Comparison of ENCODE assay signal across 15 mouse cellular contexts in the genomic region with DNA sequence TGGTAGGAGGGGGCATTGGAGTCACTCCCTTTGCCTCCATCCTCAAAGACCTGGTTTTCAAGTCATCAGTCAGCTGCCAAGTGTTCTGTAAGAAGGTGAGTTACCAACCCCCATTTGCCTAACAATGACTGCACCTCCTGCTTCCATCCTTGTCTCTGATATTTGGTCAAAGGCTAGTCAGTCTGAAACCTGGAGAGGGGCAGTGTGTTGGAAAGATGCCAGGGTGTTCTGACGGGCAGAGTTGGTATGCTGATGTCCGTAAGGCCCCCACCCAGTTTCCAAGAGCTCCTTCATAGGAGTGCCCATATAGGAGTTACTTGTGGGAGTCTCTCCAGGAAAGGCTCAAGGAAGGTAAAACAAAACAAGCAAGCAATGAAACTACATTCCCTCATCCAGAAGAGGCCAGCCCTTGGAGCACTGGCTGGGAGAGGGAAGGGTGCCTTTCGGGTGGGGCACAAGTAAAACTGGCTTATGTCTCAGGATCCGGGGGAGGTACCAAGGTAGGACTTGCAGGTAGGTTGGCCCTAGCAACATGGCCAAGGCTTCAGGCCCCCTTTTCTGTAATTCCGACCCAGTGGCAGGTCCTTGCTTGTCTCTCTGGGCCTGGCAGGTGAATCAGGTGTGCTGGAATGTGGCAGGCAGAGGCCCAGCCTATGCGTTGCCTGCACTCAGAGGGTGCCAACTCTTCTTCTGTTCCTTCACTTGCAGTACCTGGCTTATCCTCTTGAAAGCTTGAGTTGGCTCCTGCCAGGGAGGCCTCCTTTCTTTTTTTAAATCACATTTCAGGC. TPM values are rescaled to one million over a fixed set of nuclear protein-coding genes. Genes with fewer than 3 reads are reported as not detected.
DNase-seq lines count a peak whose midpoint lies in the region; ATAC-seq and TF ChIP-seq lines count a peak whose summit lies in the region.
"Had no signal": no experiment of that assay in that cellular context is flagged by ENCODE, and none has a peak within 500 bp of the region (broad histone marks: within the 10 kb centered on the region; RNA-seq: fewer than 3 reads in every experiment).

No protein-coding gene starts in this region.

- TF ChIP-seq CTCF in lung, postnatal 0 days (IDR thresholded peaks at IDR 0.05), result peak; percentile 14; the same call in 1 of the 2 replicates

- whole genome bisulfite sequencing in lung, postnatal 0 days, result 38% methylated on average over 6 of the region's 6 CpGs
- whole genome bisulfite sequencing in midbrain, embryonic 15.5 days, result 82% methylated on average over 6 of the region's 6 CpGs

- no peaks in the 10 kb centered on the region for H3K9me3 ChIP-seq in lung, postnatal 0 days (ENCODE audit: low read length)
- H3K9me3 ChIP-seq in midbrain, embryonic 15.5 days, result no peaks in the 10 kb centered on the region
- H3K9me3 ChIP-seq: forebrain, embryonic 15.5 days; heart, embryonic 10.5 days had no signal

- TF ChIP-seq EP300 in lung, postnatal 0 days (IDR thresholded peaks at IDR 0.05), result no peak

- ATAC-seq in lung, postnatal 0 days, result peak; percentile 44
- no peak for ATAC-seq in midbrain, embryonic 15.5 days (replicated peaks)
- ATAC-seq: forebrain, embryonic 15.5 days had no signal

- peaks cover 6% of the 10 kb centered on the region; the same call in 1 of the 2 replicates for H3K4me1 ChIP-seq in lung, postnatal 0 days (ENCODE audit: insufficient read depth, low read depth, low read length)
- H3K4me1 ChIP-seq in midbrain, embryonic 15.5 days, result peaks cover 21% of the 10 kb centered on the region

- H3K36me3 ChIP-seq in lung, postnatal 0 days (ENCODE audit: insufficient read depth, low read length), result no peaks in the 10 kb centered on the region
- no peaks in the 10 kb centered on the region for H3K36me3 ChIP-seq in midbrain, embryonic 15.5 days (replicated peaks)
- H3K36me3 ChIP-seq: forebrain, embryonic 15.5 days; heart, embryonic 10.5 days had no signal

- no peak overlapping the region for H3K4me3 ChIP-seq in lung, postnatal 0 days (ENCODE audit: low read depth, low read length)
- no peak overlapping the region for H3K4me3 ChIP-seq in midbrain, embryonic 15.5 days
- H3K4me3 ChIP-seq: forebrain, embryonic 15.5 days; heart, embryonic 10.5 days had no signal

- peak overlapping the region; percentile 57; the same call in 1 of the 2 replicates for H3K27ac ChIP-seq in lung, postnatal 0 days (ENCODE audit: low read length)
- no peak overlapping the region for H3K27ac ChIP-seq in midbrain, embryonic 15.5 days
- H3K27ac ChIP-seq: forebrain, embryonic 15.5 days; heart, embryonic 10.5 days; kidney, postnatal 0 days; liver, embryonic 14.5 days had no signal

- no peak overlapping the region for H3K4me2 ChIP-seq in lung, postnatal 0 days (replicated peaks; ENCODE audit: low read depth, low read length)
- no peak overlapping the region for H3K4me2 ChIP-seq in midbrain, embryonic 15.5 days
- H3K4me2 ChIP-seq: forebrain, embryonic 15.5 days had no signal

- peak; percentile 32 to 45 for DNase-seq in cerebellum, adult 18-20 months
- no peak for DNase-seq in cerebellum, postnatal 4 days (ENCODE audit: low spot score in 2 of 2)
- DNase-seq in lung, postnatal 0 days (ENCODE audit: low spot score), result peak; percentile 67
- DNase-seq in lung, adult 18-20 months, result no peak
- DNase-seq in fat pad, adult 2 months (ENCODE audit: extremely low read depth, low read depth, low spot score), result peak; percentile 82
- DNase-seq in urinary bladder, postnatal 36 days (ENCODE audit: low spot score in 2 of 2), result peak; percentile 35 to 60
- DNase-seq in testis, postnatal 10 days (ENCODE audit: low spot score), result no peak
- DNase-seq: gastrocnemius, postnatal 14 days; layer of hippocampus, adult 9-11 months; left cerebral cortex, postnatal 4 days had no signal

- H3K27me3 ChIP-seq in lung, postnatal 0 days (replicated peaks; ENCODE audit: insufficient read depth, low read length), result no peaks in the 10 kb centered on the region
- H3K27me3 ChIP-seq in midbrain, embryonic 15.5 days (replicated peaks), result no peaks in the 10 kb centered on the region
- H3K27me3 ChIP-seq: forebrain, embryonic 15.5 days had no signal

- H3K9ac ChIP-seq in lung, postnatal 0 days (replicated peaks; ENCODE audit: low read depth), result no peak overlapping the region
- H3K9ac ChIP-seq in midbrain, embryonic 15.5 days, result no peak overlapping the region
- H3K9ac ChIP-seq: forebrain, embryonic 15.5 days; liver, embryonic 14.5 days had no signal

RNA-seq across cellular contexts. Expression of gene Shf, which starts 23.7 kb away (rescaled TPM):
- 1.8 and 2.5 TPM in 2 replicates for polyA plus RNA-seq in lung, postnatal 0 days (2015; fragmentation: Nextera tagmentation; extraction: Ambion mirVana)
- polyA plus RNA-seq in midbrain, embryonic 15.5 days (2015; fragmentation: Nextera tagmentation; extraction: Ambion mirVana), result 12.0 and 13.3 TPM in 2 replicates

RNA-seq across cellular contexts. Expression of gene Duox1, which starts 29.8 kb away (rescaled TPM):
- 0.06 and 0.15 TPM in 2 replicates for polyA plus RNA-seq in lung, postnatal 0 days (2015; fragmentation: Nextera tagmentation; extraction: Ambion mirVana)
- polyA plus RNA-seq in midbrain, embryonic 15.5 days (2015; fragmentation: Nextera tagmentation; extraction: Ambion mirVana), result 0.08 and 0.13 TPM in 2 replicates
- polyA plus RNA-seq: heart, embryonic 10.5 days; kidney, postnatal 0 days; liver, embryonic 14.5 days had no signal

RNA-seq across cellular contexts. Expression of gene Duoxa1, which starts 31.8 kb away (rescaled TPM):
- polyA plus RNA-seq in lung, postnatal 0 days (2015; fragmentation: Nextera tagmentation; extraction: Ambion mirVana), result 0.21 TPM in 1 of 2 replicates, not detected in the other
- 0.30 and 0.32 TPM in 2 replicates for polyA plus RNA-seq in midbrain, embryonic 15.5 days (2015; fragmentation: Nextera tagmentation; extraction: Ambion mirVana)
- polyA plus RNA-seq: forebrain, embryonic 15.5 days; heart, embryonic 10.5 days; kidney, postnatal 0 days; liver, embryonic 14.5 days had no signal

RNA-seq across cellular contexts. Expression of gene Duoxa2, which starts 46.6 kb away (rescaled TPM):
- 0.07 TPM in 1 of 2 replicates, not detected in the other for polyA plus RNA-seq in lung, postnatal 0 days (2015; fragmentation: Nextera tagmentation; extraction: Ambion mirVana)
- 0.17 and 0.20 TPM in 2 replicates for polyA plus RNA-seq in midbrain, embryonic 15.5 days (2015; fragmentation: Nextera tagmentation; extraction: Ambion mirVana)
- polyA plus RNA-seq: kidney, postnatal 0 days; liver, embryonic 14.5 days had no signal

RNA-seq across cellular contexts. Expression of gene Duox2, which starts 47.1 kb away (rescaled TPM):
- polyA plus RNA-seq in lung, postnatal 0 days (2015; fragmentation: Nextera tagmentation; extraction: Ambion mirVana), result 0.02 and 0.04 TPM in 2 replicates
- not detected in 2 replicates for polyA plus RNA-seq in midbrain, embryonic 15.5 days (2015; fragmentation: Nextera tagmentation; extraction: Ambion mirVana)
- polyA plus RNA-seq: heart, embryonic 10.5 days; liver, embryonic 14.5 days had no signal

Comparison
In these comparisons a context has a peak if more than half of its experiments do, and no peak if none do; other contexts are left out.
1. DNase-seq: peak in cerebellum, adult 18-20 months (2 of 2), lung, postnatal 0 days (single experiment), fat pad, adult 2 months (single experiment) and urinary bladder, postnatal 36 days (2 of 2); none in cerebellum, postnatal 4 days (0 of 2), lung, adult 18-20 months (0 of 2) and testis, postnatal 10 days (single experiment).